Mouse (Mus musculus): ENCODE data around the gene Abca7.

The Abca7 gene

GRCm38 (mm10) chr10:79997034-79997760 lies 903 bp downstream of the Abca7 start:
- DNase-seq: no peak

DNA sequence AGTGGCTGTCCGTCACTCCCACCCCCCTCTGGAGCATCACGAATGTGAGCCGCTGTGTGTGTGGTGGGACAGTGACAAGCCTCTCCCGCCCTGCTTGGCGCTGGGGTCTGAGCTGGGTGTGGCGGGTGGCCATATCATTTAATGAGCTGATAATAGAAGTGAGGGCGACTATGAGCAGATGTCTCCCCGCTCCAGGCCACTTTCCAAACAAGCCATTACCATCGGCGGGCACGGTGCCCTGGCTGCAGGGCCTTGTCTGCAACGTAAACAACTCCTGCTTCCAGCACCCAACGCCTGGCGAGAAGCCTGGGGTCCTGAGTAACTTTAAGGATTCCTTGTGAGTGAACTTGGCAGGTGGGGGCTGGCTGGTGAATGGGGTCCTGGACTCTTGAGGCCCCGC lies 1.5 kb downstream of the Abca7 start:
- no peak for DNase-seq

GRCm38 (mm10) chr10:80001945-80002344 lies 5.7 kb downstream of the Abca7 start:
- DNase-seq: no peak

DNA sequence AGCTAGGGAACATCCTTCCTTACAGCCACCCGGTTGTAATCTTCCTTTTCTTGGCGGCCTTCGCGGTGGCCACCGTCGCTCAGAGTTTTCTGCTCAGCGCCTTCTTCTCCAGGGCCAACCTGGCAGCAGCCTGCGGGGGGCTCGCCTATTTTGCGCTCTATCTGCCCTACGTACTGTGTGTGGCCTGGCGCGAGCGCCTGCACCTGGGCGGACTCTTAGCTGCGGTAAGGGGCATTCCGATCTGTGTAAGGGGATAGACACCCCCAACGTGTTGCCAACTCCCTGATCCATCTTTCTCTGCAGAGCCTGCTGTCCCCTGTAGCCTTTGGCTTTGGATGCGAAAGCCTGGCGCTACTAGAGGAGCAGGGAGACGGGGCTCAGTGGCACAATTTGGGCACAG lies 6.5 kb downstream of the Abca7 start:
- DNase-seq: no peak

GRCm38 (mm10) chr10:80003374-80004232 lies 7.3 kb downstream of the Abca7 start:
- DNase-seq: no peak

DNA sequence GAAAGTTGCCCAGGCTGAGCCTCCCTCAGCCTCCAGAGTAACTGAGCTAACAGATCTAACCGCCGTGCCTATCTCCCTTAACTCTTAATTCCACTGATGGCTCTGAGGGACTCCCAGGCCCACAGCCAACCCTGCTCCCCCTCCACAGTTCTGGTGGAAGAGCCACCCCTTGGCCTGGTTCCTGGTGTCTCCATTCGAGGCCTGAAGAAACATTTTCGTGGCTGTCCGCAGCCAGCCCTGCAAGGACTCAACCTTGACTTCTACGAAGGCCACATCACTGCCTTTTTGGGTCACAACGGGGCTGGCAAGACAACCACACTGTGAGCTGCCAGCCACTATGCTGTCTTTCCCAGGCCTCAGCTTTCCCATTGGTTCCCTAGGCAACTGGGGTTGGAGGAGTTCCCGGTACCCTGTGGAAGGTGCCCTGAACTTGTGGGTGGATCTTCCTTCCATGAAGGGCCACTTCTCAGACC lies 8.0 kb downstream of the Abca7 start:
- no peak for DNase-seq

DNA sequence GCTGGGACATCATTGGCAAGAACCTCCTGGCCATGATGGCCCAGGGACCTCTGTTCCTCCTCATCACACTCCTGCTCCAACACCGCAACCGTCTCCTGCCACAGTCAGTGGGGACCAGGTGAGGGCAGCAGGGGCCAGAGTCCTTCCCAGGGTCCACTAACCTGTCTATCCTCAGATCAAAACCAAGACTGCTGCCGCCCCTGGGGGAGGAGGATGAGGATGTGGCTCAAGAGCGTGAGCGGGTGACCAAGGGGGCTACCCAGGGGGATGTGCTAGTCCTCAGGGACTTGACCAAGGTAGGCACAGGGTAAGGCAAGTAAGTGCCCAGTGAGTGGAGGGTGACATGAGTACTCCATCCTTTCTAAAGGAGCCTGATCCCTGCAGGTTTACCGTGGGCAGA lies 15.4 kb downstream of the Abca7 start:
- no peak for DNase-seq

DNA sequence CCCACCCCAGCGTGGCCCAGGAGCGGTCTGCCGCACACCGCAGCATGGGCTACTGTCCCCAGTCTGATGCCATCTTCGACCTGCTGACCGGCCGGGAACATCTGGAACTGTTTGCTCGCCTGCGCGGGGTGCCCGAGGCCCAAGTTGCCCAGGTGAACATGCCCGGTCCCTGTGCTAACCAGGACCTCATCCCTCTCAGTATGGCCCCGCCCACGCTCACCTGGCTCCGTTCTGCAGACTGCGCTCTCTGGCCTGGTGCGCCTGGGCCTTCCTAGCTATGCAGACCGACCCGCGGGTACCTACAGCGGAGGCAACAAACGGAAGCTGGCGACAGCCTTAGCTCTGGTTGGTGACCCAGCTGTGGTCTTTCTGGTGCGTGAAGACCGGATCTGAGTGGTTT lies 17.3 kb downstream of the Abca7 start:
- DNase-seq: no peak

- no peak for DNase-seq
Observed at GRCm38 (mm10) chr10:80014484-80015290, 18.4 kb downstream of the Abca7 start.

- DNase-seq: no peak
Observed at GRCm38 (mm10) chr10:80015583-80015982, 19.3 kb downstream of the Abca7 start.

- DNase-seq: peak; percentile 86
Observed at GRCm38 (mm10) chr10:80016511-80016910, 20.2 kb downstream of the Abca7 start, which contains the start of gene Arhgap45. Gene Arhgap45 (plus strand): TSS chr10:80016653.

- no peak for DNase-seq
Observed at GRCm38 (mm10) chr10:80016931-80017330, 20.6 kb downstream of the Abca7 start.

DNA sequence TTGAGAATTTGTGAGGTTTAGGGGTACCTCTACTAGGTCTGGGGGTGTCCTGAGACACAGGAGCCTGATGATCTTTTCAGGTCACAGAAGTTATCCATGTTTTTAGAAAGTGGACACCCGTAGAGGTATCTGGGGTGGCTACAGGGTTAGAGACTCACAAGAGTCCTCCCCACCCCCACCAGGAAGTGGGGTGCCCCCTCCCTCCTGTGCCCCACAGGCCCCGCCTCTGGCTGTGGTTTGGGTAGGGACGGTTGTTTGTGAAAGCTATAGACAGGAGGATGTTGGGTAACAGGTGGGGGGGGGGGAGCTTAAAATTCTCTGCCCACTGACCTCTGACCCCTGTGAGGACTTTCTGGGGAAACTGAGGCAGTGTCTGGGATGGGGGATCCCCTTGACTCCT lies 21.1 kb downstream of the Abca7 start:
- DNase-seq: peak; percentile 82

- no peak for DNase-seq
Observed at GRCm38 (mm10) chr10:80017771-80018170, 21.5 kb downstream of the Abca7 start.

GRCm38 (mm10) chr10:80018739-80019297 lies 22.5 kb downstream of the Abca7 start:
- peak; percentile 64 for DNase-seq

DNA sequence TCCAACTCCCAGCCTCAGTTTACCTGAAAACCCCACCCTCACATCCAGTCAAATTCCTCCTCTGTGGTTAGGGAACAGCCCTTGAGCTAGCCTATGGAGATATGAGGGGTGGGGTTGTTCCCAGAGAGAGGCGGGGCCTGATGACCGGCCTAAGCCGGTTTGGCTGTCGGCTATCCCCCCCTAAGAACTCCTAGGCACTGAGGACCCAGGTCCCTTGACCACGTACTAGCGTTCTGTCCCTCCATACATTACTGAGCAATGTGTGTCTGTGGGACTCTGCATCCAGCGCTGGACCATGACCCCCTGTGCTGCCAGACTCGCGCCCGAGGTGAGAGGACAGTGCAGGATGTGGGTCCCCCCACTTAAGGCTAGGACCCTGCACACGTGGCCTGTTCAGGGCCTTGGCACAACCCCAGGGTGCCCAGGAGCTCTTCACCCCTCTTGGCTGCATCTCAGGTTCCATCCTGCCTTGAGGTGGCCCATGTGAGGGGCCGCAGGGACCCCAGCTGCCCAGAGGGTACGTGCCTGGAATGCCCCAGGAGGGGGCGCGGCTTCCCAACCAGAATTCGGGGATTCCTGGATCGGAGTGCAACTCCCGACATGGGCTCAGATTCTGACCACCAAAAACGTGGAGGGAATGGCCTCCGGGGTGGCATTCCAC lies 23.3 kb downstream of the Abca7 start:
- DNase-seq: no peak

DNA sequence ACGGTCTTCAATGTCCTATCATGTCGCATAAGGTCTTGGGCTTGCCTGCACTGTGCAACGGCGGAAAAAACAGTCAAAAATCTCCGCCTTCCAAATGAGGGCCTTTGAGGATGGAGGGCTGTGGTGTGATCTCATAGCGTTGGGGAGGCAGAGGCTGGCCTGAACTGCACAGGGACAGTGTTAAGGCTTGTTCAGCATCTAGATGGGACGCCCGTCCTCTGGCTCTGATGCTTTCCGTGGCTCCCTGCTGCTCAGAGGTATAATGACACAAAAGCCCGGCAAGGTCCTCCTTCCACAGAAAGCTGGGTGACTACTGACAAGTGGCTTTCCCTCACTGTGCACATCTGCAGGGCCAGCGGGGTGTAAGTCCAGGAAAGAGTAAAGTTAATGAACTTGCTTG lies 23.9 kb downstream of the Abca7 start:
- no peak for DNase-seq

- DNase-seq: no peak
Observed at GRCm38 (mm10) chr10:80020603-80021319, 24.5 kb downstream of the Abca7 start.

- DNase-seq: no peak
Observed at GRCm38 (mm10) chr10:80021320-80021641, 25.0 kb downstream of the Abca7 start.

- no peak for DNase-seq
Observed at GRCm38 (mm10) chr10:80022164-80022563, 25.9 kb downstream of the Abca7 start.

- DNase-seq: no peak
Observed at GRCm38 (mm10) chr10:80022806-80023205, 26.5 kb downstream of the Abca7 start.

- DNase-seq: no peak
Observed at GRCm38 (mm10) chr10:80023758-80024157, 27.5 kb downstream of the Abca7 start.

All from layer of hippocampus, adult 9-11 months (tissue).